Mouse (Mus musculus): Measurements from ENCODE around the gene B4galnt1.
A peak's percentile ranks its signal among the peaks of the same experiment; 100 is the strongest.

DNA sequence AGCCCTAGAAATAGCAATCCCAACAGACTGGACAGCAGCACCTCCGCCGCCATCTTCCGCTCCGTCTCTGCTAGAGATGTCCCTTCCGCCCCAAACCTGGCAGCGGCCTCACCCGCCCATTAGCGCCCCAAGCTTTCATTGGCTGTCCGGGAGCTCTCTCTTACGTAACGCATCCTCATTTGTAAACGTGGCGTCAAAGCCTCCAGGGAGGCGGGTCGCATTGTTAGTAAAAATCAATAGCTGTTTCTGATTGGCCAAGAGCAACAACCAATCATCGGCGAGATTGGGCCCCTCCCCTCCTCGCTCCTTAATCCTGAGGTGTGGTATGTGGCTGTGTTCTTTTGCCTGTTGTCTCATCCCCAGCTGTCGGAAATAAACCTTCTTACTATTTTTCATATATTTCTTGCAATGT is 44.0 kb upstream of the B4galnt1 start, which contains the start of gene Os9:
- TF ChIP-seq CTCF (IDR thresholded peaks at IDR 0.05 in 2 of 3, conservative IDR thresholded peaks at IDR 0.05 in 1 of 3; ENCODE audit: control insufficient read depth in 1 of 3, insufficient read depth in 1 of 3, low read depth in 2 of 3, low read length in 3 of 3, poor library complexity in 1 of 3, severe bottlenecking in 1 of 3): no peak
- TF ChIP-seq USF1 (IDR thresholded peaks at IDR 0.05; ENCODE audit: low read depth, low read length): no peak
- no peak for TF ChIP-seq E2F4 (IDR thresholded peaks at IDR 0.05; ENCODE audit: borderline replicate concordance, low read depth, low read length)
- no peak for TF ChIP-seq MAX (IDR thresholded peaks at IDR 0.05; ENCODE audit: low read length)
- no peak for TF ChIP-seq TCF12 (IDR thresholded peaks at IDR 0.05; ENCODE audit: low read depth, low read length)
- TF ChIP-seq UBTF (IDR thresholded peaks at IDR 0.05; ENCODE audit: borderline replicate concordance, insufficient read depth, low read depth, low read length): no peak
- no peak for TF ChIP-seq BHLHE40 (IDR thresholded peaks at IDR 0.05; ENCODE audit: borderline replicate concordance, low read depth, low read length)
- peak in 1 of 2 experiments; percentile 75; a peak in 2 of 4 replicates for TF ChIP-seq POLR2A (IDR thresholded peaks at IDR 0.05; ENCODE audit: control insufficient read depth in 1 of 2, insufficient read depth in 1 of 2, low read depth in 1 of 2, low read length in 2 of 2, poor library complexity in 1 of 2)
- no peak for TF ChIP-seq GATA1 (IDR thresholded peaks at IDR 0.05; ENCODE audit: low read depth, low read length)
- no peak for TF ChIP-seq MYB (IDR thresholded peaks at IDR 0.05; ENCODE audit: low read depth, low read length)
- TF ChIP-seq EP300 (IDR thresholded peaks at IDR 0.05; ENCODE audit: low read depth in 1 of 2, low read length in 2 of 2): no peak

All from MEL (cell line).